Mouse (Mus musculus): ENCODE data around the gene Epn2. TPM values are rescaled to one million over a fixed set of nuclear protein-coding genes. Genes with fewer than 3 reads are reported as not detected.

Gene Epn2
- 89.6 and 98.4 TPM in 2 replicates for polyA plus RNA-seq (2012; rRNA removed)

GRCm38 (mm10) chr11:61578983-61579877 is at the start of gene Epn2:
TSS of gene Epn2 (minus strand) at chr11:61579687.

DNA sequence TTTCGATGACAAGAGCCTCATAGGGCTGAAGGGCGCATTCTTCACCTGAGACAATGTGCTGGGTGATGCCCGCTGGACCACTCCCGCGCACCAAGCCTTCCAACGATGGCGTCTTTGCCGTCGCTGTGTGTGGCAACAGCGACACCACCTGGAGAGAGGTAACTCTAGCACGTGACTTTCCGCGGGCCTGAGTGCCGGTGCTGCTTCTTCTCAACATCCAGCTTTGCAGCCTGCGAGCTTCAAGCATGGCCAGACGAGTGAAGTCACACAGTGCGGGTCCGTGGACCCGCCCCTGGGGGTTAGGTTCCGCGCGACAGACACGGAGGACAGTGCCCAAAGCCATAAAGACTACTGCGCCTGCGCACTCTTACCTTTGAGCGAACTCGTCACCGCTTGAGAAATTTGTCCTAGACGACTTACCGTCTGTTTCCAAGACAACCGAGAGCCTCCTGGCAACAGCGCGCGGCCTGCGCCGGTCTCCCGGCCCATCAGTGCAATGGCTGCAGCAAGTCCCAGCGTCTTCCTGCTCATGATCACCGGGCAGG is 74.7 kb downstream of the Epn2 start, which contains the start of gene B9d1:
Gene B9d1 (plus strand): TSS at position 432 of the 545 bp plus-strand sequence.

GRCm38 (mm10) chr11:61494129-61494997 is 85.1 kb downstream of the Epn2 start, which contains the start of gene Mapk7:
TSS of gene Mapk7 (minus strand) at chr11:61494406.

GRCm38 (mm10) chr11:61484613-61485540 is 94.6 kb downstream of the Epn2 start, which contains the start of gene Mfap4:
TSS of gene Mfap4 (plus strand) at chr11:61485431.

Other genes starting within 250 kb of the Epn2 start
- gene Slc47a2, start 236.8 kb downstream of the Epn2 start, polyA plus RNA-seq (2012; rRNA removed) = 0.19 and 0.24 TPM in 2 replicates
- 0.45 and 1.7 TPM in 2 replicates for gene Slc47a1, start 201.3 kb downstream of the Epn2 start, polyA plus RNA-seq (2012; rRNA removed)
- 177 and 181 TPM in 2 replicates for gene Rnf112, start 125.6 kb downstream of the Epn2 start, polyA plus RNA-seq (2012; rRNA removed)
- 31.6 and 64.5 TPM in 2 replicates for gene Mfap4, start 94.3 kb downstream of the Epn2 start, polyA plus RNA-seq (2012; rRNA removed)
- gene Mapk7, start 85.3 kb downstream of the Epn2 start, polyA plus RNA-seq (2012; rRNA removed) = 94.7 and 104 TPM in 2 replicates
- gene B9d1, start 74.5 kb downstream of the Epn2 start, polyA plus RNA-seq (2012; rRNA removed) = 36.9 and 39.8 TPM in 2 replicates
- gene Grap, start 73.6 kb upstream of the Epn2 start, polyA plus RNA-seq (2012; rRNA removed) = 5.6 and 5.9 TPM in 2 replicates
- 0.24 and 0.35 TPM in 2 replicates for gene Fam83g, start 104.4 kb upstream of the Epn2 start, polyA plus RNA-seq (2012; rRNA removed)
- gene Slc5a10, start 141.1 kb upstream of the Epn2 start, polyA plus RNA-seq (2012; rRNA removed) = 0.04 and 0.07 TPM in 2 replicates
- gene Prpsap2, start 182.4 kb upstream of the Epn2 start, polyA plus RNA-seq (2012; rRNA removed) = 63.9 and 68.9 TPM in 2 replicates